Mouse (Mus musculus): ENCODE measurements around the gene Zfp511.

The Zfp511 gene

GRCm38 (mm10) chr7:140036281-140037170 is at the start of gene Zfp511, which contains the start of gene Tubgcp2:
Zfp511 (plus strand) TSS chr7:140036391.
Tubgcp2 (minus strand) TSS chr7:140036669.
- DNase-seq = peak; percentile 95

- DNase-seq = no peak
Observed at GRCm38 (mm10) chr7:139988272-139988671, 47.9 kb upstream of the Zfp511 start.

GRCm38 (mm10) chr7:139990864-139991394 is 45.3 kb upstream of the Zfp511 start:
- DNase-seq = no peak

GRCm38 (mm10) chr7:139992406-139992805 is 43.8 kb upstream of the Zfp511 start, which contains the start of gene Adam8:
Adam8 (minus strand) TSS chr7:139992562.
- DNase-seq = no peak

GRCm38 (mm10) chr7:139993532-139993931 is 42.7 kb upstream of the Zfp511 start:
- no peak for DNase-seq

GRCm38 (mm10) chr7:139994202-139994601 is 42.0 kb upstream of the Zfp511 start:
- no peak for DNase-seq

GRCm38 (mm10) chr7:139994676-139995075 is 41.5 kb upstream of the Zfp511 start:
- peak; percentile 36 for DNase-seq

- peak; percentile 38 for DNase-seq
Observed at GRCm38 (mm10) chr7:139998691-139999350, 37.4 kb upstream of the Zfp511 start.

GRCm38 (mm10) chr7:140001086-140001740 is 35.0 kb upstream of the Zfp511 start:
- DNase-seq = no peak

GRCm38 (mm10) chr7:140004666-140005065 is 31.5 kb upstream of the Zfp511 start:
- DNase-seq = no peak

GRCm38 (mm10) chr7:140006861-140007611 is 29.2 kb upstream of the Zfp511 start:
- DNase-seq = no peak

GRCm38 (mm10) chr7:140007781-140008180 is 28.4 kb upstream of the Zfp511 start:
- no peak for DNase-seq

GRCm38 (mm10) chr7:140011336-140011735 is 24.9 kb upstream of the Zfp511 start:
- DNase-seq = no peak

- DNase-seq = no peak
Observed at GRCm38 (mm10) chr7:140031771-140032170, 4.4 kb upstream of the Zfp511 start.

- DNase-seq = no peak
Observed at GRCm38 (mm10) chr7:140032366-140032765, 3.8 kb upstream of the Zfp511 start.

GRCm38 (mm10) chr7:140033386-140033785 is 2.8 kb upstream of the Zfp511 start:
- DNase-seq = no peak

GRCm38 (mm10) chr7:140035456-140035855 is 735 bp upstream of the Zfp511 start:
- DNase-seq = no peak

- DNase-seq = no peak
Observed at GRCm38 (mm10) chr7:140037171-140037555, 972 bp downstream of the Zfp511 start.

- no peak for DNase-seq
Observed at GRCm38 (mm10) chr7:140042728-140043127, 6.5 kb downstream of the Zfp511 start.

GRCm38 (mm10) chr7:140045546-140045945 is 9.4 kb downstream of the Zfp511 start:
- DNase-seq = no peak

- DNase-seq = peak; percentile 33
Observed at GRCm38 (mm10) chr7:140047811-140048311, 11.7 kb downstream of the Zfp511 start.
